Mouse (Mus musculus) lung, adult 2 months (tissue): ENCODE data around the gene Nudt3.

ENCODE experiments used
- CTCF ChIP-seq: fragments of 200-500 bp; IDR thresholded peaks from 2 replicates; pipeline ENCODE4 v1.5.1; 2011; ENCODE audit warnings: mild to moderate bottlenecking, low read length, control low read depth; ENCODE audit not compliant: insufficient read depth
- POLR2A ChIP-seq: fragments of 200-500 bp; IDR thresholded peaks from 2 replicates; pipeline ENCODE4 v1.6.1; 2011; ENCODE audit warnings: low read depth, mild to moderate bottlenecking, control low read depth, low read length, borderline replicate concordance; ENCODE audit errors: extremely low read depth

GRCm38 (mm10) chr17:27652046-27652790, 28.9 kb upstream of the Nudt3 start:
- TF ChIP-seq CTCF = no peak
- TF ChIP-seq POLR2A = no peak
